Mouse (Mus musculus): Measurements from ENCODE around the gene Psmb1.

GRCm38 (mm10) chr17:15434748-15435147 lies 64.8 kb downstream of the Psmb1 start:
- TF ChIP-seq CTCF (IDR thresholded peaks at IDR 0.05; ENCODE audit: low read depth) (no peak), EP300 (optimal IDR thresholded peaks at IDR 0.05) (no peak)
